ENCODE assay signal across 9 mouse cellular contexts in genomic region chr8:122500856-122501255, GRCm38 (mm10). TPM values are rescaled to one million over a fixed set of nuclear protein-coding genes. Genes with fewer than 3 reads are reported as not detected.
DNase-seq lines count a peak whose midpoint lies in the region; ATAC-seq and TF ChIP-seq lines count a peak whose summit lies in the region.
"Had no signal": no experiment of that assay in that cellular context is flagged by ENCODE, and none has a peak within 500 bp of the region (broad histone marks: within the 10 kb centered on the region; RNA-seq: fewer than 3 reads in every experiment).

No protein-coding gene starts in this region.

- no peaks in the 10 kb centered on the region for H3K4me1 ChIP-seq in intestine, embryonic 15.5 days (replicated peaks)
- H3K4me1 ChIP-seq in midbrain, embryonic 11.5 days (ENCODE audit: control insufficient read depth, insufficient read depth, low read length) = no peaks in the 10 kb centered on the region
- 0 out of 2 replicates have a peak, but pooled peaks cover 1% of the 10 kb centered on the region for H3K4me1 ChIP-seq in small intestine, adult 2 months (ENCODE audit: control insufficient read depth, insufficient read depth, insufficient read length, low read length)

- no peak for TF ChIP-seq POLR2A in small intestine, adult 2 months (IDR thresholded peaks at IDR 0.05; ENCODE audit: low read depth, low read length)

- no peaks in the 10 kb centered on the region for H3K27me3 ChIP-seq in intestine, embryonic 15.5 days (replicated peaks)
- H3K27me3 ChIP-seq in midbrain, embryonic 11.5 days (ENCODE audit: control insufficient read depth, insufficient read depth, low read length) = no peaks in the 10 kb centered on the region
- no peaks in the 10 kb centered on the region for H3K27me3 ChIP-seq in small intestine, adult 2 months (ENCODE audit: control insufficient read depth, insufficient read depth, low read length)
- H3K27me3 ChIP-seq: neural tube, embryonic 12.5 days had no signal

- ATAC-seq in activated CD4-positive, CD25-positive, alpha-beta regulatory T cell, adult 4 months = peak; percentile 75
- peak; percentile 71 for ATAC-seq in intestine, embryonic 15.5 days
- peak; percentile 52; the same call in 1 of the 2 replicates for ATAC-seq in midbrain, embryonic 11.5 days (ENCODE audit: low FRiP score)

- H3K4me3 ChIP-seq in gastrocnemius, adult 2 months = no peak overlapping the region
- H3K4me3 ChIP-seq in intestine, embryonic 15.5 days (replicated peaks) = no peak overlapping the region
- H3K4me3 ChIP-seq in midbrain, embryonic 11.5 days (ENCODE audit: low read depth, low read length) = no peak overlapping the region
- H3K4me3 ChIP-seq in small intestine, adult 2 months (ENCODE audit: low read depth, low read length) = no peak overlapping the region
- H3K4me3 ChIP-seq: neural tube, embryonic 12.5 days had no signal

- 31% methylated on average over 10 of the region's 10 CpGs for WGBS in intestine, embryonic 15.5 days
- 36% methylated on average over 10 of the region's 10 CpGs for WGBS in midbrain, embryonic 11.5 days
- WGBS in small intestine, adult 2 months = 27% methylated on average over 10 of the region's 10 CpGs

- no peak overlapping the region for H3K4me2 ChIP-seq in intestine, embryonic 15.5 days (replicated peaks)
- H3K4me2 ChIP-seq in midbrain, embryonic 11.5 days = no peak overlapping the region
- H3K4me2 ChIP-seq: neural tube, embryonic 12.5 days had no signal

- no peak overlapping the region for H3K9ac ChIP-seq in intestine, embryonic 15.5 days
- no peak overlapping the region for H3K9ac ChIP-seq in midbrain, embryonic 11.5 days (ENCODE audit: low read length)
- H3K9ac ChIP-seq: neural tube, embryonic 12.5 days had no signal

- intact Hi-C loops in gastrocnemius, adult 2 months (cut with DNase I) = loop anchor here (1.0 to 2.0 kb wide), 2 partner anchors 50 to 330 kb away; partner anchors contain the start of gene Piezo1
- intact Hi-C loops in left cerebral cortex, postnatal 36 days (cut with DNase I) = loop anchor here (1.0 to 5.0 kb wide), 3 partner anchors 50 to 329 kb away; partner anchors contain the start of gene Piezo1

- no peak overlapping the region for H3K27ac ChIP-seq in gastrocnemius, adult 2 months
- no peak overlapping the region for H3K27ac ChIP-seq in intestine, embryonic 15.5 days
- no peak overlapping the region for H3K27ac ChIP-seq in midbrain, embryonic 11.5 days (ENCODE audit: low read depth, low read length)
- no peak overlapping the region for H3K27ac ChIP-seq in small intestine, adult 2 months (ENCODE audit: insufficient read depth, low read depth, low read length)
- H3K27ac ChIP-seq: neural tube, embryonic 12.5 days had no signal

- DNase-seq in cerebellum, postnatal 14 days = peak; percentile 88 to 89
- DNase-seq in gastrocnemius, adult 2 months = peak; percentile 86
- peak; percentile 60 to 64 for DNase-seq in left cerebral cortex, postnatal 36 days (ENCODE audit: low spot score in 2 of 2)
- peak; percentile 93 for DNase-seq in midbrain, embryonic 11.5 days (ENCODE audit: low spot score, missing footprints)
- DNase-seq in yolk sac, embryonic 10.5 days (ENCODE audit: low spot score) = peak; percentile 59

- H3K36me3 ChIP-seq in intestine, embryonic 15.5 days = peaks cover 26% of the 10 kb centered on the region
- no peaks in the 10 kb centered on the region for H3K36me3 ChIP-seq in midbrain, embryonic 11.5 days (ENCODE audit: control insufficient read depth, insufficient read depth, low read length)
- H3K36me3 ChIP-seq in small intestine, adult 2 months (ENCODE audit: control insufficient read depth, insufficient read depth, low read length) = peaks cover 1% of the 10 kb centered on the region; the same call in 1 of the 2 replicates
- H3K36me3 ChIP-seq: neural tube, embryonic 12.5 days had no signal

- TF ChIP-seq CTCF in gastrocnemius, adult 2 months (IDR thresholded peaks at IDR 0.05) = peak; percentile 99; the same call in 1 of the 2 replicates
- peak; percentile 89; the same call in 1 of the 2 replicates for TF ChIP-seq CTCF in small intestine, adult 2 months (IDR thresholded peaks at IDR 0.05; ENCODE audit: extremely low read depth, insufficient read length, insufficient replicate concordance, low read depth, low read length)

- H3K9me3 ChIP-seq in intestine, embryonic 15.5 days = no peaks in the 10 kb centered on the region
- no peaks in the 10 kb centered on the region for H3K9me3 ChIP-seq in midbrain, embryonic 11.5 days (ENCODE audit: control insufficient read depth, low read length)
- H3K9me3 ChIP-seq: neural tube, embryonic 12.5 days had no signal

RNA-seq across cellular contexts. Expression of gene Ctu2, which starts 24.9 kb away (rescaled TPM):
- 10 to 100 TPM; 11.0 to 14.6 TPM for polyA plus RNA-seq in activated CD4-positive, CD25-positive, alpha-beta regulatory T cell, adult 4 months (2017; shearing (Covaris generic))
- 1 to 10 TPM; 6.9 to 7.4 TPM for total RNA-seq in gastrocnemius, adult 2 months (2021)
- 43.4 and 44.6 TPM in 2 replicates for polyA plus RNA-seq in intestine, embryonic 15.5 days (2015; fragmentation: Nextera tagmentation; extraction: Ambion mirVana)
- 10 to 100 TPM; 19.7 to 29.1 TPM for total RNA-seq in left cerebral cortex, postnatal 36 days (2021)
- 74.8 and 78.7 TPM in 2 replicates for polyA plus RNA-seq in midbrain, embryonic 11.5 days (2014; fragmentation: Nextera tagmentation; extraction: Ambion mirVana)
- polyA plus RNA-seq in small intestine, adult 2 months (2012; rRNA removed) = 20.9 and 31.8 TPM in 2 replicates

RNA-seq across cellular contexts. Expression of gene Rnf166, which starts 25.0 kb away (rescaled TPM):
- 10 to 100 TPM; 35.0 to 36.0 TPM for polyA plus RNA-seq in activated CD4-positive, CD25-positive, alpha-beta regulatory T cell, adult 4 months (2017; shearing (Covaris generic))
- total RNA-seq in gastrocnemius, adult 2 months (2021) = 10 to 100 TPM; 30.4 to 32.6 TPM
- polyA plus RNA-seq in intestine, embryonic 15.5 days (2015; fragmentation: Nextera tagmentation; extraction: Ambion mirVana) = 29.5 and 31.5 TPM in 2 replicates
- 10 to 100 TPM; 32.2 to 38.9 TPM for total RNA-seq in left cerebral cortex, postnatal 36 days (2021)
- polyA plus RNA-seq in midbrain, embryonic 11.5 days (2014; fragmentation: Nextera tagmentation; extraction: Ambion mirVana) = 23.2 and 29.7 TPM in 2 replicates
- polyA plus RNA-seq in small intestine, adult 2 months (2012; rRNA removed) = 35.7 and 44.9 TPM in 2 replicates

RNA-seq across cellular contexts. Expression of gene Snai3, which starts 40.3 kb away (rescaled TPM):
- polyA plus RNA-seq in activated CD4-positive, CD25-positive, alpha-beta regulatory T cell, adult 4 months (2017; shearing (Covaris generic)) = 1 to 10 TPM; 3.2 to 5.1 TPM
- total RNA-seq in gastrocnemius, adult 2 months (2021) = 10 to 100 TPM; 11.3 TPM
- 0.57 and 0.86 TPM in 2 replicates for polyA plus RNA-seq in intestine, embryonic 15.5 days (2015; fragmentation: Nextera tagmentation; extraction: Ambion mirVana)
- under 1 TPM; 0.57 to 0.84 TPM for total RNA-seq in left cerebral cortex, postnatal 36 days (2021)
- polyA plus RNA-seq in midbrain, embryonic 11.5 days (2014; fragmentation: Nextera tagmentation; extraction: Ambion mirVana) = not detected in 2 replicates
- polyA plus RNA-seq in small intestine, adult 2 months (2012; rRNA removed) = 2.2 and 3.4 TPM in 2 replicates
- polyA plus RNA-seq: neural tube, embryonic 12.5 days had no signal

RNA-seq across cellular contexts. Expression of gene Piezo1, which starts 50.3 kb away (rescaled TPM):
- polyA plus RNA-seq in activated CD4-positive, CD25-positive, alpha-beta regulatory T cell, adult 4 months (2017; shearing (Covaris generic)) = 10 to 100 TPM; 11.8 to 22.2 TPM
- total RNA-seq in gastrocnemius, adult 2 months (2021) = 10 to 100 TPM; 11.3 to 25.5 TPM
- 10.8 and 12.2 TPM in 2 replicates for polyA plus RNA-seq in intestine, embryonic 15.5 days (2015; fragmentation: Nextera tagmentation; extraction: Ambion mirVana)
- 1 to 10 TPM; 6.5 to 7.6 TPM for total RNA-seq in left cerebral cortex, postnatal 36 days (2021)
- polyA plus RNA-seq in midbrain, embryonic 11.5 days (2014; fragmentation: Nextera tagmentation; extraction: Ambion mirVana) = 2.8 and 4.3 TPM in 2 replicates
- polyA plus RNA-seq in small intestine, adult 2 months (2012; rRNA removed) = 29.5 and 36.4 TPM in 2 replicates

RNA-seq across cellular contexts. Expression of gene Mvd, which starts 57.6 kb away (rescaled TPM):
- polyA plus RNA-seq in activated CD4-positive, CD25-positive, alpha-beta regulatory T cell, adult 4 months (2017; shearing (Covaris generic)) = 10 to 100 TPM; 14.8 to 15.1 TPM
- total RNA-seq in gastrocnemius, adult 2 months (2021) = 1 to 10 TPM; 5.1 to 6.4 TPM
- 60.2 and 68.3 TPM in 2 replicates for polyA plus RNA-seq in intestine, embryonic 15.5 days (2015; fragmentation: Nextera tagmentation; extraction: Ambion mirVana)
- 10 to 100 TPM; 20.5 to 30.8 TPM for total RNA-seq in left cerebral cortex, postnatal 36 days (2021)
- polyA plus RNA-seq in midbrain, embryonic 11.5 days (2014; fragmentation: Nextera tagmentation; extraction: Ambion mirVana) = 44.3 and 48.1 TPM in 2 replicates
- polyA plus RNA-seq in small intestine, adult 2 months (2012; rRNA removed) = 18.8 and 30.5 TPM in 2 replicates
